Mouse (Mus musculus) kidney, postnatal 14 days (tissue): Measurements from ENCODE around the gene Cln5.

Experiments
- DNase-seq: peaks from one replicate; pipeline ENCODE4 v3.0.0; 2022; ENCODE audit warnings: mixed read lengths

Gene Cln5

DNA sequence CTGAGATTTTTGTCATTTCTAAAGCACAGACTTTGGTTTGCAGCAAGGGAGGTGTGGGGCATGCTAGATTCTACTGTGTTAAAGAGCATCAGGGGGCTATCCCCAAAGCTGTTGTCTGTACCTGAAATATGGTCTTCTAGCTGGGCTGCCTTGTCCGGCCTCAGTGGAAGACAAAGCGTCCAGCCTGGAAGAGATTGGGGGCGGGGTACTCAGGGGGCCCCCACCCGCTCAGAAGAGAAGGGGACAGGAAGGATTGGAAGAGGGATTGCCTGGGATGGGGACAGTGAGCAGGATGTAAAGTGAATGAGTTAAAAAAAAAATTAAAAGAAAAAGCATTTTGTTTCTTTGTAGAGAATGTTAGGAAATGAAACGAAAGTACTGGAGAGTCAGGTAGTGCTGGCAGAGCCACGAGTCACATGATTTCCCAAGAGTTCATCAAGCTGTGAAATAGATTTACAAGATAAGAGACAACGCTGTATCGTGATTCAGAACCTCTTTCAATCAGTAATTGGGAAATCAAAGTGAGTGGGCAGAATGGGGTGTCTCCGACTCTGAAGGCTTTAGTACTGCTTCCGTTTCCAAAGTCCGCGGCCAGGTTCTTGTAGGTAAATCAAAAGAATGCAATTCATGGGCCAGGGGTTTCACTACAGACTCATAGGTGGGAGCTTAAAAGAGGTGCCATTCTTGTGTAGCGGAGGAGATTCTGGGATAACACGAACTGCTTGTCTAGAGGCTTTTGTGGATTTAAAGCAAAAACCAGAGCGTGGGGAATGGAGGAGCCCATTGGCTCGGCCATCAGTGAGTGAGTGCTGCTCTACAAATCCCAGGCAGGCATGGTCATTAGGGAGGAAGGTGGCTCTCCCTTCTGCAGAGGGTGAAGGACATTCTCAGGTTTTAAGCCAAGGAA, 8.2 kb downstream of the Cln5 start:
- no peak for DNase-seq

DNA sequence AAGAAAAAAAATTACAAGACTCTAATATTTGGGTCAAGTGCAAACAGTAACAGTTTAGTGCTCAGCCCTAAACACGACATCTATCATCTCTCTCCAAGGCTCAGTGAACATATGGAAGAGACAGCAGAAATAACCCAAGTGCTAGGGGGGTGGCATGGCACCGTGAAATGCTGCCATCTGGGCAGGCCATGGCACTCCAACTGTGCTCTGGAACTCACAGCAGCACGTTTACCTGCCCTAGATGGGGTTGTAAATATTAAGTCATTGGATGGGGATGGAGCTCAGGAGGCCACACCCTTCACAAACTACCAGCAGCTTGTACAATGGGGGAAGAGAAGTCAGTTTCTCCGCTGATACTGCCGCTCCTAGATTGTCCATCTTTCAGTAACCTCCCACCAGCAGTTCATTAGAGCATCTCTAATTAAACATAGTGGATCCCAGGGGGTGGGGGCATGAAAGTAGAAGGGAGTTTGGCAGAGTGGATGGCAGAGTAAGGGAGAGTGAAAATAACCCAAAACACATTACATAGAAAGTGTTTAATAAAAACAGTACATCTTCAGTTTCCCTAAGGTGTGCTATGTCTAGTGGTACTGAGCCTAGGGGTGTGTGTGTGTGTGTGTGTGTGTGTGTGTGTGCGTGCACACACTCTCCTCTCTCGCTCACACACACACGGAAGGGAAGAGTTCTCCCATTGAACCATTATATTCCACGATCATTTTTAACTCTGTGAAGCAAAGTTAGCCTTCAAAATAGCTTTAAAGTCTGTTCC, 9.4 kb downstream of the Cln5 start:
- no peak for DNase-seq

GRCm38 (mm10) chr14:103085840-103086533, 16.0 kb downstream of the Cln5 start:
- DNase-seq = no peak

DNA sequence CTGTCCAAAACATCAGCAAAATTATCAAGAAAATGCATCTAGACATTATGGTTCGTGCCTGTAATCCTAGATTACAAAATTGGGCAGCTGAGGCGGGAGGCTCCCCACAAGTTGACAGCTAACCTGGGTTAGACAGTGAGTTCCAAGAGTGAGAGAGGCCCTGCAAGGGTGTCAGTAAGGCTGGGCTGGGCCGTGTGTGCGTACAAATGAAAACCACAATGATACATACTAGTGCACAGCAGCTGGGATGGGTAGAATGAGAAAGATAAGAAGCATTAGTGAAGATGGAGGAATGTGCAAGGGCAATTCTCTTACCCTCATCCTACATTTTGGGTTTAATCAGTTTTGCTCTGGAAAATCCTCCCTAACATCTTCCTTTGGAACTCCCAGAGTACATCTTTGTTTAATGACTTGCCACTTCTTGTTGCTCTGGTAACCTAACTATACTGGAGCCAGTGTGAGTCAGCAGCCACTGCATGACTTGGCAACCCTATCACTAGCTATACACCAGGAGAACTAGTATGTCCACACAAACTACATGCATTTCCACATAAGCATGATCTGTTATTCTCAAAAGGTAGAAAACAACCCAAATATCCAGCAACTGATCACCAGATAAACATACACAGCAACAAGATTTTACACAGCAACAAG, 16.8 kb downstream of the Cln5 start:
- DNase-seq = no peak

- DNase-seq = no peak
These were observed 17.8 kb downstream of the Cln5 start for GRCm38 (mm10) chr14:103087846-103088245.

DNA sequence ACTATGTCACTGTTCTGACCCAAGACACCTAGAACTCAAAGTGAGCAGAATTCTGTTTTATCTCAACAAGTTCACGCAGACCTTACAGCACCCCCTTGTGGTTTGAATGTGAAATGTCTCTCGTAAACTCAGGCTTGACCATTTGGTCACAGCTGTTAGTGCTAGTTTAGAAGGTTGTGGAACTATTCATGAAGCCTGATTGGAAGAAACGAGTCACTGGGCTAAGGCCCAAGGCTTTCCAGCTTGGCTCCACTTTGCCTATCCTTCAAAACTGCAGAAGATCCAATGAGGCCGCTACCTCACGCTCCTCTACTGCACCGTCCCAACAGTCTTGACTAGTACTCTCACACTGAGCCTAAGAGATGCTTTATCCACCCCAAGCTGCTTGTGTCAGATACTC, 18.6 kb downstream of the Cln5 start:
- DNase-seq = peak; percentile 67

DNA sequence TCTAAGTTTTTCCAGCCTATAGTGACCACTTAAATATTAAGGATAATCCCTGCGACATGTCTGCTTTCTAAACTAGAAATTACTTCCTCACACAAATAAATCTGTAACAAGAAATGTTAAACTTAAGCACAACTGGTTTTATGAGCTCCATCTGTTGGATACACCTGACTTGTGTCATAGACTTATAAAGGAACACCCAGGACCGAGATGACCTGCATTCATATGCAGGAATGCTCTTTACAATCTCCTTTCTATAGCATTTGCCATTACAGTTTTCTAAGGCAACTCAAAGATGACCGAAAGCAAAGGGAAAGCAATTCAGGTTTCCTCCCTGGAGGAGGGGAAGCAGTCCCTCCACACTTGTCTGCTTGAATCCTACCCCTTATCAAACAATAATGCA, 23.2 kb downstream of the Cln5 start:
- no peak for DNase-seq

DNA sequence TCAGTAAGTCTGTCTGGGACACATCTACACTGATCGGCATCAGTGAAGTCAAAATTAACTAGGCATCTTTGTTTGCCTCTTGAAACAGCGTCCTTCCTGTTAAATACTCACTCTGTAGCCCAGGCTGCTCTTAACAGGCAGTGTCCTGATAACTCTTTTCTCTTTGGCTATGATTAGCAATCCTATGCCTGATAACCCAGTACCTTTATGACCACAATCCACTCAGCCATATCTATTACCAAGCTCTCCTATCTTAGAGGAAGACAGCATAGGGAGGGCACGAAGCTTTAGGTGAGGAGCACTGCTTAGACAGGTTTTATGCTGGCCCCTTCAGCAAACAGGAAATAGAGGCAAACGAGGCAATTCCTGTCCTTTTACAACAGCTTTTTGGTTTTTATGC, 23.7 kb downstream of the Cln5 start:
- no peak for DNase-seq

DNA sequence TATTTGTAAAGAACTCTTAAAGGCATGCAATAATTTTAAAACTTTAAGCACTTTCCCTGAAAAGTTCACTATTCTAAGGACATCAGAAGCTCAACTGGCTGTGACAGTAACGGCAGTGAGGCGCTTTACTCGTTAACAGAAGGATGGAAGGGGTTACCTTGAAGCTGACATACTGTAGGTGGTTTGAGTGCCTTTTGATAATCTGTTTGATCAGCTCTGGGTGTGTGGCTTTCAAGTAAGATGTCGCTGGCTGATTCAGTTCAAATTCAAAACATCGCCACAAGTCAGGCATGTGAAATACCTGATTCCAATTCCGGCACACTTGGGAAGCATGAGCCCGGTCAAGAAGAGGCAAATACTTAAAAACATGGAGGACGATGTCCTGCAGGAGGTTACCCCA, 25.0 kb downstream of the Cln5 start:
- no peak for DNase-seq

GRCm38 (mm10) chr14:103095826-103096225, 25.8 kb downstream of the Cln5 start:
- DNase-seq = no peak

- DNase-seq = peak; percentile 21
These were observed 26.6 kb downstream of the Cln5 start for GRCm38 (mm10) chr14:103096621-103097020.

- no peak for DNase-seq
These were observed 28.2 kb downstream of the Cln5 start for GRCm38 (mm10) chr14:103098213-103098586.

DNA sequence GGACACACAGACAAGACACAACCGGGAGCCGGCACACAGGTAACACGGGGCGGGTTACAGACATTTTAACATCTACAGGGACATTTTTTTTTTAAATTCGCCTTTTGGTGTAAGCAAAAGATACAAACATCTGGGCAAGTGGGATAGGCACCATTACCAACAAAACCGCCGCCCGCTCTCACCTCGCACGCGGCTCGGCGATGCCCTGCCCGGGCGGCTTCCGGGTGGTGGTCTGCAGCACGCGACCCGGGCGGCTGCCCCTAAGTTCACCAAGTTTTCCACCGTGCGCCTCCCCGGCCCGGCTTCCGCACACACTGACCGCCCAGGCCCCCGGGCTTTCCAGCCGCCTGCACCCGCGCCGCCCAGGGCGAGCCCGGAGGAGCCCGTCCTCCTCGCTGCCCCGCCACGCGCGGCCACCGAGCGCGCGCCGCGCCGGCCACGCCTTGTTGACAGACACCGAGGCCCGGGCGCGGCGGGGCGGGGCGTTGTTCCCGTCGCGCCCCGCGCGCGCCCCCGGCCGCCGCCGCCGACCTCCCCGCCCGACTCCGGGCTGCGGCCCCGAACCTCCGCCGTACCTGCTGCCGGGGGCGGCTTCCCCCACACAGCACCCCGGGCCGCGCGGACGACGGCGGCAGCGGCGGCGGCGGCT, 28.7 kb downstream of the Cln5 start:
- peak; percentile 93 for DNase-seq

GRCm38 (mm10) chr14:103099238-103099933, 29.4 kb downstream of the Cln5 start, which contains the start of gene Fbxl3:
TSS of gene Fbxl3 (minus strand) at chr14:103099566.
- DNase-seq = peak; percentile 97

- DNase-seq = no peak
These were observed 30.3 kb downstream of the Cln5 start for GRCm38 (mm10) chr14:103100296-103100695.

DNA sequence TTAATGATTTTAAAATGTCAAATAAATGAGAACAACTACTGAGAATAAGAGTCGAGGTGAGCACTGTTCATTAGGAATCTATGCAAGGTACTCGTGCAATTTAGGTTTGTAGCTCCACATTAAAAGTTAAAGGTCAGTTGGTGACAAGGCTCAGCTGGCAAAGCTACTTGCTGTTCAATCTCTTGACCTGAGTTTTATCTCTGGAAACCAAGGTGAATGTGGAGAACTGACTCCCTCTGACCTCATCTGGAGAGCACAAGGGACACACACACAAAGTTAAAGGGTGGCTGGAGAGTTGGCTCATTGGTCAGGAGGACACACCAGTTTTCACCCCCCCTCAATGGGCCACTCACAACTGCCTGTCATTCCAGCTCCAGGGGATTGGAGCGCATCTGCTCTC, 31.2 kb downstream of the Cln5 start:
- no peak for DNase-seq

DNA sequence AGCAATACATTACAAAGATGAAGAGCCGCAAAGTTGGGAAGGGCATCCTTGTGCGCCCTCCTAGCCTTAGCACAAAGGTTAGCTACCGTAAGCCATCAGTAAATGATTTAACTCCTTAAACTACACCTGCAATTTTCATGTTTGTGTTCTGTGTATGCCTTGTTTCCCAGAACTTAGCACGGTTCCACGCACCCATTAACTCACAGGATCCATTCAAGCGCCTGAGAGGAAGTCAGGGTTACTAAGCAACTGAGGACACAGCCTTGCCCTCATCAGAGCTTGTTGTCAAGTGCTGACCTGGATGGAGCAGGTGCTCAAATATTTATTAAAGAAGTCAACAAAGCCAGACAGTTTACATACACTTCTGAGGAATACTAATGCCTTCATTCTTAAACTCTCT, 32.2 kb downstream of the Cln5 start:
- DNase-seq = peak; percentile 61

- peak; percentile 30 for DNase-seq
These were observed 32.8 kb downstream of the Cln5 start for GRCm38 (mm10) chr14:103102731-103103335.

- DNase-seq = no peak
These were observed 36.3 kb downstream of the Cln5 start for GRCm38 (mm10) chr14:103106301-103106700.

GRCm38 (mm10) chr14:103109971-103110370, 40.0 kb downstream of the Cln5 start:
- DNase-seq = no peak
